Comparison of ENCODE assay signal across 8 mouse cellular contexts in genomic region chr12:26855091-26855516, GRCm38 (mm10).
DNase-seq lines count a peak whose midpoint lies in the region; ATAC-seq lines count a peak whose summit lies in the region.

No protein-coding gene starts in this region.

- no peak overlapping the region for H3K4me2 ChIP-seq in lung, embryonic 15.5 days

- H3K9ac ChIP-seq in lung, embryonic 15.5 days = no peak overlapping the region

- H3K27ac ChIP-seq in lung, embryonic 15.5 days = no peak overlapping the region

- no peak for DNase-seq in lung, postnatal 25 days (ENCODE audit: low spot score)
- peak; percentile 34 to 64 for DNase-seq in cerebellum, adult 18-20 months
- peak; percentile 65 for DNase-seq in heart, postnatal 4 days
- DNase-seq in layer of hippocampus, adult 9-10 months (ENCODE audit: low spot score) = peak; percentile 18
- DNase-seq in right cerebral cortex, adult 18-20 months = peak; percentile 46
- DNase-seq in embryo, embryonic 10.5 days (ENCODE audit: low spot score) = no peak

- no peaks in the 10 kb centered on the region for H3K36me3 ChIP-seq in lung, embryonic 15.5 days

- WGBS in lung, embryonic 15.5 days = 0% methylated on average over 1 of the region's 1 CpGs

- 0 out of 2 replicates have a peak, but pooled peaks cover 6% of the 10 kb centered on the region for H3K4me1 ChIP-seq in lung, embryonic 15.5 days

- H3K9me3 ChIP-seq in lung, embryonic 15.5 days = 0 out of 2 replicates have a peak, but pooled peaks cover 4% of the 10 kb centered on the region

- no peaks in the 10 kb centered on the region for H3K27me3 ChIP-seq in lung, embryonic 15.5 days

- ATAC-seq in lung, embryonic 15.5 days (ENCODE audit: borderline replicate concordance, extremely low read depth, low FRiP score, low TSS enrichment) = peak; percentile 79; the same call in 1 of the 2 replicates
- no peak for ATAC-seq in CD4-positive, CD25-positive, alpha-beta regulatory T cell, adult 4 months

- no peak overlapping the region for H3K4me3 ChIP-seq in lung, embryonic 15.5 days

Comparison
In these comparisons a context has a peak if more than half of its experiments do, and no peak if none do; other contexts are left out.
1. DNase-seq: peak in cerebellum, adult 18-20 months (2 of 2), heart, postnatal 4 days (single experiment), layer of hippocampus, adult 9-10 months (single experiment) and right cerebral cortex, adult 18-20 months (single experiment); none in lung, postnatal 25 days (single experiment) and embryo, embryonic 10.5 days (single experiment).